Mouse (Mus musculus): ENCODE measurements around the gene Clasp1.

GRCm38 (mm10) chr1:118421149-118421548, 32.3 kb downstream of the Clasp1 start:
- TF ChIP-seq POLR2A (IDR thresholded peaks at IDR 0.05; ENCODE audit: low read depth, low read length): no peak
- no peak for TF ChIP-seq CTCF (IDR thresholded peaks at IDR 0.05; ENCODE audit: borderline replicate concordance, insufficient read depth, low read length)
